Mouse (Mus musculus) forebrain, embryonic 14.5 days (tissue): ENCODE data around the gene Inhbe. TPM values are rescaled to one million over a fixed set of nuclear protein-coding genes. Genes with fewer than 3 reads are reported as not detected.

Source experiments
- ATAC-seq: fragments of 200-750 bp; cut with Nextera tagmentation; 2 replicates; pipeline ENCODE4 v1.8.0; 2017; ENCODE audit warnings: mild to moderate bottlenecking, moderate library complexity
- DNase-seq: peaks from one replicate; pipeline ENCODE4 v3.0.0-alpha.2; 2015; ENCODE audit warnings: low spot score
- H3K27ac ChIP-seq: fragments of 300-500 bp; sonication (generic); 2 replicates; pipeline ENCODE4 v1.5.1; 2014; ENCODE audit warnings: low read depth, mild to moderate bottlenecking, control low read depth, low read length, moderate library complexity
- H3K27me3 ChIP-seq: fragments of 300-500 bp; sonication (generic); replicated peaks from 2 replicates; pipeline ENCODE4 v1.6.1; 2014; ENCODE audit warnings: low read length, control low read depth, mixed read lengths; ENCODE audit not compliant: control insufficient read depth, insufficient read depth
- H3K36me3 ChIP-seq: fragments of 300-500 bp; sonication (generic); 2 replicates; pipeline ENCODE4 v1.6.1; 2014; ENCODE audit warnings: low read length, control low read depth; ENCODE audit not compliant: control insufficient read depth, insufficient read depth
- H3K4me1 ChIP-seq: fragments of 300-500 bp; sonication (generic); 2 replicates; pipeline ENCODE4 v1.6.1; 2014; ENCODE audit warnings: antibody characterized with exemption, low read length, control low read depth; ENCODE audit not compliant: control insufficient read depth, insufficient read depth
- H3K4me2 ChIP-seq: fragments of 300-500 bp; sonication (generic); 2 replicates; pipeline ENCODE4 v1.6.1; 2014; ENCODE audit warnings: mild to moderate bottlenecking, control low read depth, low read length
- H3K4me3 ChIP-seq: fragments of 300-500 bp; sonication (generic); 2 replicates; pipeline ENCODE4 v1.5.1; 2014; ENCODE audit warnings: low read depth, low read length, control low read depth
- H3K9ac ChIP-seq: fragments of 300-500 bp; sonication (generic); 2 replicates; pipeline ENCODE4 v1.6.1; 2014; ENCODE audit warnings: mild to moderate bottlenecking, low read length, control low read depth, moderate library complexity
- H3K9me3 ChIP-seq: fragments of 300-500 bp; sonication (generic); replicated peaks from 2 replicates; pipeline ENCODE4 v1.6.1; 2016; ENCODE audit warnings: low read length, control low read depth, mixed read lengths; ENCODE audit not compliant: control insufficient read depth
- WGBS: fragments of 180-500 bp; shearing (Covaris S2); extraction: QIAGEN DNeasy Blood & Tissue Kit; methylation state at CpG from one replicate; pipeline ENCODE4 v1.1.7; 2014; 5-methylcytosine and 5-hydroxymethylcytosine counted together
- polyA plus RNA-seq: library from polyadenylated mRNA; unstranded; fragments of >200 nt; fragmentation: Nextera tagmentation; extraction: Ambion mirVana; gene quantifications from 2 replicates; pipeline ENCODE4 v1.2.1, GENCODE M21; 2014

Inhbe gene
- not detected in 2 replicates for polyA plus RNA-seq

GRCm38 (mm10) chr10:127353909-127354895, at the start of gene Inhbe:
Gene Inhbe, minus strand, starts transcription at chr10:127354411.
- Histone ChIP-seq H3K4me1 (no peaks in the 10 kb centered on the region), H3K27me3 (no peaks in the 10 kb centered on the region), H3K4me3 (no peak within 1 kb of the TSS), H3K9ac (no peak within 1 kb of the TSS), H3K27ac (no peak within 1 kb of the TSS), H3K36me3 (no peaks in the 10 kb centered on the region), H3K9me3 (no peaks in the 10 kb centered on the region), H3K4me2 (no peak within 1 kb of the TSS)
- ATAC-seq (no peak), DNase-seq (no peak)
- 86% methylated on average over 18 of the region's 18 CpGs for WGBS

- ATAC-seq (no peak), DNase-seq (no peak)
- Histone ChIP-seq H3K9me3 (no peaks in the 10 kb centered on the region), H3K36me3 (peaks cover 30% of the 10 kb centered on the region), H3K9ac (no peak overlapping the region), H3K4me3 (no peak overlapping the region), H3K4me1 (no peaks in the 10 kb centered on the region), H3K27me3 (no peaks in the 10 kb centered on the region), H3K27ac (no peak overlapping the region), H3K4me2 (no peak overlapping the region)
- 80% methylated on average over 6 of the region's 6 CpGs for WGBS
Observed at GRCm38 (mm10) chr10:127391774-127392173, 37.6 kb upstream of the Inhbe start.

- Histone ChIP-seq H3K27ac (no peak overlapping the region), H3K9ac (peak overlapping the region; percentile 91), H3K27me3 (no peaks in the 10 kb centered on the region), H3K36me3 (no peaks in the 10 kb centered on the region), H3K4me1 (peaks cover 9% of the 10 kb centered on the region), H3K4me2 (peak overlapping the region; percentile 64), H3K4me3 (peak overlapping the region; percentile 63), H3K9me3 (no peaks in the 10 kb centered on the region)
- no peak for ATAC-seq
- DNase-seq: no peak
- 52% methylated on average over 2 of the region's 2 CpGs for WGBS
Observed at GRCm38 (mm10) chr10:127381743-127382134, 27.5 kb upstream of the Inhbe start.

- Histone ChIP-seq H3K27ac (peak overlapping the region; percentile 96), H3K4me1 (peaks cover 9% of the 10 kb centered on the region), H3K9ac (peak overlapping the region; percentile 91), H3K9me3 (no peaks in the 10 kb centered on the region), H3K4me2 (peak overlapping the region; percentile 64), H3K4me3 (peak overlapping the region; percentile 63), H3K27me3 (no peaks in the 10 kb centered on the region), H3K36me3 (no peaks in the 10 kb centered on the region)
- ATAC-seq: peak; percentile 73
- WGBS: under 1% methylated on average over 36 of the region's 79 CpGs
- peak; percentile 67 for DNase-seq
Observed at GRCm38 (mm10) chr10:127380767-127381742, 26.8 kb upstream of the Inhbe start.

- WGBS: under 1% methylated on average over 30 of the region's 53 CpGs
- H3K4me1 ChIP-seq: peaks cover 9% of the 10 kb centered on the region
- peak within 1 kb of the TSS; percentile 64 for H3K4me2 ChIP-seq
Observed at GRCm38 (mm10) chr10:127380251-127380691, 26.1 kb upstream of the Inhbe start, which contains the start of gene R3hdm2. Gene R3hdm2, plus strand, starts transcription at chr10:127380327.

DNA sequence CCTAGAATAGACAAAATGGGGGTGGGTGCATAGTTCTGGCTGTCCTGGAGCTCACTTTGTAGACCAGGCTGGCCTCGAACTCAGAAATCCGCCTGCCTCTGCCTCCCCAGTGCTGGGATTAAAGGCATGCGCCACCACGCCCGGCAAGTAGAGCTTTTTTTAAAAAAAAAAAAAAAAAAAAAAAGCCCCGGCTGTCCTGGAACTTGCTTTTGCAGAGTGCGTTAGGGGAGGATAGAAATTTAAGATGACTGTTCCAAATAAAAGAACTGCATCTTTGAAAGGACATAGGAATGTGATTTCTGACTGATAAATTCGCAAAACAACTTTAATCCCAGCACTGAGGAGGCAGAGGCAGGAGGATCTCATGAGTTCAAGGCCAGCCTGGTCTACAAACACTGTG, 25.4 kb upstream of the Inhbe start:
- WGBS: 87% methylated on average over 8 of the region's 8 CpGs
- H3K27me3 ChIP-seq: no peaks in the 10 kb centered on the region
- no peak for DNase-seq
- ATAC-seq: no peak
- H3K9me3 ChIP-seq: no peaks in the 10 kb centered on the region
- H3K9ac ChIP-seq: peak overlapping the region; percentile 91
- H3K4me3 ChIP-seq: peak overlapping the region; percentile 63
- H3K36me3 ChIP-seq: no peaks in the 10 kb centered on the region
- peak overlapping the region; percentile 58 for H3K4me2 ChIP-seq
- H3K27ac ChIP-seq: peak overlapping the region; percentile 96; the same call in 1 of the 2 replicates
- H3K4me1 ChIP-seq: peaks cover 9% of the 10 kb centered on the region

More at GRCm38 (mm10) chr10:127380251-127380691, 26.1 kb upstream of the Inhbe start, which contains the start of gene R3hdm2:
- Histone ChIP-seq H3K9ac (peak within 1 kb of the TSS; percentile 91), H3K27ac (peak within 1 kb of the TSS; percentile 96), H3K36me3 (no peaks in the 10 kb centered on the region), H3K9me3 (no peaks in the 10 kb centered on the region), H3K4me3 (peak within 1 kb of the TSS; percentile 63), H3K27me3 (no peaks in the 10 kb centered on the region)
- DNase-seq: peak; percentile 97
- peak; percentile 97 for ATAC-seq

DNA sequence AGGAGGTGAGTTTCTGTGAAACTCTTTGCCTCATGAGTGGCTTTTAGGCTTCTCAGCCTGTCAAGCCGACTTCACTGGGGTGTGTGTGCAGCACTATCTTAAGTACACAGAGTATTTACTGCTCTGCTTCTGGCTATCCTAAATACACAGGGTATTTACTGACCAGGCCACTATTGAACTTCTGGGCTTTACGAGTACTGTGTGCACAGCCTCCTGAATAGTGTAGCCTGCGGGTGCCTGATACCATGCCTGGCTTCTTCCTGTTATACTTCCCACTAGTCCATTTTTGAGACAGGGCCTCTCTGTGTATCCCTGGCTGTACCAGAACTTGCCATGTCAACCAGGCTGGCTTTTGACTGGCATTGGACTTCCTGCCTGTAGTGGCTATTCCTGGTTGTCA, 23.5 kb upstream of the Inhbe start:
- H3K4me1 ChIP-seq: peaks cover 7% of the 10 kb centered on the region
- 75% methylated on average over 3 of the region's 3 CpGs for WGBS
- H3K27me3 ChIP-seq: no peaks in the 10 kb centered on the region
- DNase-seq: no peak
- H3K27ac ChIP-seq: no peak overlapping the region
- no peak overlapping the region for H3K4me2 ChIP-seq
- H3K36me3 ChIP-seq: no peaks in the 10 kb centered on the region
- H3K9ac ChIP-seq: no peak overlapping the region
- ATAC-seq: no peak
- H3K9me3 ChIP-seq: no peaks in the 10 kb centered on the region
- no peak overlapping the region for H3K4me3 ChIP-seq

GRCm38 (mm10) chr10:127371023-127371422, 16.8 kb upstream of the Inhbe start:
- H3K9me3 ChIP-seq: no peaks in the 10 kb centered on the region
- H3K9ac ChIP-seq: no peak overlapping the region
- ATAC-seq: no peak
- H3K27ac ChIP-seq: no peak overlapping the region
- H3K27me3 ChIP-seq: no peaks in the 10 kb centered on the region
- no peak for DNase-seq
- H3K4me3 ChIP-seq: no peak overlapping the region
- H3K36me3 ChIP-seq: no peaks in the 10 kb centered on the region
- WGBS: 51% methylated on average over 2 of the region's 2 CpGs
- no peaks in the 10 kb centered on the region for H3K4me1 ChIP-seq
- H3K4me2 ChIP-seq: no peak overlapping the region
